Mouse (Mus musculus) limb, embryonic 14.5 days (tissue): ENCODE results near the gene Rptor. TPM values are rescaled to one million over a fixed set of nuclear protein-coding genes. Genes with fewer than 3 reads are reported as not detected.

Experiments
- ATAC-seq: fragments of 200-750 bp; cut with Nextera tagmentation; 2 replicates; pipeline ENCODE4 v1.8.0; 2017; ENCODE audit warnings: low read depth, moderate number of reproducible peaks, moderate TSS enrichment; ENCODE audit not compliant: low FRiP score
- DNase-seq: peaks from one replicate; pipeline ENCODE4 v3.0.0-alpha.2; 2015; ENCODE audit warnings: low spot score
- H3K27ac ChIP-seq: fragments of 300-500 bp; sonication (generic); replicated peaks from 2 replicates; pipeline ENCODE4 v1.5.1; 2014; ENCODE audit warnings: low read depth, mild to moderate bottlenecking, low read length, moderate library complexity, mixed read lengths
- H3K27me3 ChIP-seq: fragments of 300-500 bp; sonication (generic); 2 replicates; pipeline ENCODE4 v1.6.1; 2014; ENCODE audit warnings: low read length, mixed read lengths; ENCODE audit not compliant: control insufficient read depth, insufficient read depth
- H3K36me3 ChIP-seq: fragments of 300-500 bp; sonication (generic); 2 replicates; pipeline ENCODE4 v1.6.1; 2014; ENCODE audit warnings: mild to moderate bottlenecking, low read length, moderate library complexity, mixed read lengths; ENCODE audit not compliant: control insufficient read depth, insufficient read depth
- H3K4me1 ChIP-seq: fragments of 300-500 bp; sonication (generic); 2 replicates; pipeline ENCODE4 v1.6.1; 2014; ENCODE audit warnings: antibody characterized with exemption, low read length, mixed read lengths; ENCODE audit not compliant: control insufficient read depth, insufficient read depth
- H3K4me2 ChIP-seq: fragments of 300-500 bp; sonication (generic); replicated peaks from 2 replicates; pipeline ENCODE4 v1.6.1; 2014; ENCODE audit warnings: low read depth, mild to moderate bottlenecking, low read length, moderate library complexity; ENCODE audit not compliant: severe bottlenecking
- H3K4me3 ChIP-seq: fragments of 300-500 bp; sonication (generic); replicated peaks from 2 replicates; pipeline ENCODE4 v1.5.1; 2014; ENCODE audit warnings: low read length
- H3K9ac ChIP-seq: fragments of 300-500 bp; sonication (generic); 2 replicates; pipeline ENCODE4 v1.6.1; 2014; ENCODE audit warnings: mild to moderate bottlenecking, low read depth, low read length, moderate library complexity; ENCODE audit not compliant: severe bottlenecking
- H3K9me3 ChIP-seq: fragments of 300-500 bp; sonication (generic); 2 replicates; pipeline ENCODE4 v1.6.1; 2016; ENCODE audit warnings: low read length; ENCODE audit not compliant: control insufficient read depth
- POLR2A ChIP-seq: fragments of 200-500 bp; IDR thresholded peaks from 2 replicates; pipeline ENCODE4 v1.8.0; 2012; ENCODE audit warnings: inconsistent platforms, mild to moderate bottlenecking, moderate library complexity, borderline replicate concordance; ENCODE audit not compliant: insufficient read depth, insufficient read length; ENCODE audit errors: extremely low read depth
- WGBS: fragments of 180-500 bp; shearing (Covaris S2); extraction: QIAGEN DNeasy Blood & Tissue Kit; methylation state at CpG from one replicate; pipeline ENCODE4 v1.1.7; 2014; 5-methylcytosine and 5-hydroxymethylcytosine counted together
- polyA plus RNA-seq, 2 experiments: library from polyadenylated mRNA; depleted of rRNA in 1 of 2; stranded (reverse) in 1 of 2; unstranded in 1 of 2; fragments of >200 nt; fragmentation: Nextera tagmentation in 1 of 2; extraction: Ambion mirVana in 1 of 2; gene quantifications; 2 replicates each; pipeline versions ENCODE4 v1.2.1 to v1.2.3; 2012 to 2014

The Rptor gene
- polyA plus RNA-seq, 2 experiments: 13.7 to 24.3 TPM

DNA sequence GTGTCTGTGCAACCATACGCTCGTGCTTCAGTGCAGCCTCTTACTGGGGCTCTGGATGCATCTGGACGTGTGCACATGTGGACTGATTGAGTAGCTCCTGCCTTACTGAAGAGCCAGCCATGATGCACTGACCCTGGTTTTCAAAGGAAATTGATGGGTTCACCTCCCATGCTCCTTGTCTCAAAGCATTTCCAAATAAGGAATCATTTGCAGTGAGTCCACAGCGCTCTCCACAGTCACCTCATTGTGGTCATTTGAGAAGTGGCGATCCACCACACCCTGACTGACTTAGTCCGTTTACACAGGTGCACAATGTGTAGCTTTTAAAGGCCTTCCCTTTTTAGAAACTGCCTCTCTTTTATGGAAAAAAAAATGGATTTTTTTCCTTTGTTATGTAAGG, 190.7 kb downstream of the Rptor start:
- no peak overlapping the region for H3K9ac ChIP-seq
- DNase-seq: no peak
- 42% methylated on average over 6 of the region's 6 CpGs for WGBS

GRCm38 (mm10) chr11:119794020-119794419, 191.3 kb downstream of the Rptor start:
- Histone ChIP-seq H3K4me3 (no peak overlapping the region), H3K27ac (no peak overlapping the region), H3K9ac (no peak overlapping the region), H3K4me1 (peaks cover 15% of the 10 kb centered on the region), H3K9me3 (no peaks in the 10 kb centered on the region), H3K4me2 (no peak overlapping the region), H3K36me3 (peaks cover 6% of the 10 kb centered on the region; the same call in 1 of the 2 replicates), H3K27me3 (no peaks in the 10 kb centered on the region)
- DNase-seq (no peak), ATAC-seq (no peak)
- no peak for TF ChIP-seq POLR2A
- 100% methylated on average over 1 of the region's 1 CpGs for WGBS

More for the DNA sequence above, 190.7 kb downstream of the Rptor start:
- ATAC-seq: no peak
- Histone ChIP-seq H3K4me3 (no peak overlapping the region), H3K9me3 (no peaks in the 10 kb centered on the region), H3K4me2 (no peak overlapping the region), H3K36me3 (peaks cover 4% of the 10 kb centered on the region; the same call in 1 of the 2 replicates), H3K27ac (no peak overlapping the region), H3K27me3 (no peaks in the 10 kb centered on the region), H3K4me1 (peaks cover 9% of the 10 kb centered on the region)
- no peak for TF ChIP-seq POLR2A

DNA sequence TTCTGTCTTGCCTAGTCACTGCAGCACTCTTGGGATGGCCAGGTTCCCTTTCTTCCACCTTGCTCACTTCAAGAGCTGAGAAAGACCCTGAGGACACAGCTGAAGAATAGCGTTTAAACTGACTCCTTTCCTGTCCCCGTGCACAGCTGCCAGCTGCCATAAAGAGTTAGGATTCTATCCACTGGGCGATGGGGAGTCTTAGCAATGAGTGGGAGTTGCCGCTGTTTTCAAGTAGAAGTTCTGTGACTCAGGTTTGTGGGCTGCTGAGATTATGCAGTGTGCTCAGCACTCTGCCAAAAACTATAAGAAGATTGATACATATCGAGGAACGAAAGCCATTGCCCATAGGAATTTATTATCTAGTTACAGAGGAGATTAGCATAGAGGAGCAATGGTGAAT, 192.0 kb downstream of the Rptor start:
- H3K9me3 ChIP-seq: no peaks in the 10 kb centered on the region
- peaks cover 21% of the 10 kb centered on the region for H3K4me1 ChIP-seq
- no peak overlapping the region for H3K27ac ChIP-seq
- 60% methylated on average over 6 of the region's 6 CpGs for WGBS
- no peaks in the 10 kb centered on the region for H3K27me3 ChIP-seq
- no peak overlapping the region for H3K9ac ChIP-seq
- no peak for TF ChIP-seq POLR2A
- H3K4me3 ChIP-seq: no peak overlapping the region
- no peak for ATAC-seq
- no peak for DNase-seq
- peaks cover 6% of the 10 kb centered on the region; the same call in 1 of the 2 replicates for H3K36me3 ChIP-seq
- no peak overlapping the region for H3K4me2 ChIP-seq

DNA sequence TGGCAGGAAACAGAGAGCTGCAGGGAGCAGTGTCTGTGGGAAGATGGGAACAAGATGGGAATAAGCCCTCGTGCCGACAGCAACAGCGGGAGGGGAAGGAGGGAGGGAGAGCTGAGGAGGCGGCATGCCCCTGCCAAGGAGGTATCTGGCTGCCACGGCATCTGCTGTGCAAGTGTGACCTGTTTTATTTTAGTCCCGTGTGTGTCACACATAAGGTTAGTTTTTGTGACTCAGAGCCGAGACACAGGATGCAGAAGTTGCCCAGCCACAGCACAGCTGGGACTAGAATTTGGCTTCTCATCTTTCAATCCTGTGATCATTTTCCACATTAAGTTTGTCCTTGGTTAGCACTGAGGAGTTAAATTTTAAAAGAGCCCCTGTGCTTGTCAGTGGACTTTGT, 193.7 kb downstream of the Rptor start:
- DNase-seq: no peak
- no peak for TF ChIP-seq POLR2A
- ATAC-seq: no peak; the same call in 1 of the 2 replicates

GRCm38 (mm10) chr11:119796846-119797245, 194.1 kb downstream of the Rptor start:
- no peak overlapping the region for H3K4me3 ChIP-seq
- TF ChIP-seq POLR2A: no peak
- DNase-seq (no peak), ATAC-seq (no peak)
- H3K36me3 ChIP-seq: peaks cover 6% of the 10 kb centered on the region
- WGBS: 80% methylated on average over 7 of the region's 7 CpGs
- H3K4me1 ChIP-seq: peaks cover 25% of the 10 kb centered on the region
- no peak overlapping the region for H3K27ac ChIP-seq
- no peak overlapping the region for H3K4me2 ChIP-seq
- H3K27me3 ChIP-seq: no peaks in the 10 kb centered on the region
- no peak overlapping the region for H3K9ac ChIP-seq
- H3K9me3 ChIP-seq: no peaks in the 10 kb centered on the region

More for the DNA sequence above, 193.7 kb downstream of the Rptor start:
- no peak overlapping the region for H3K9ac ChIP-seq
- no peaks in the 10 kb centered on the region for H3K9me3 ChIP-seq
- no peak overlapping the region for H3K4me2 ChIP-seq
- H3K36me3 ChIP-seq: peaks cover 6% of the 10 kb centered on the region
- H3K27me3 ChIP-seq: no peaks in the 10 kb centered on the region
- H3K4me1 ChIP-seq: peaks cover 25% of the 10 kb centered on the region
- H3K4me3 ChIP-seq: no peak overlapping the region
- WGBS: 24% methylated on average over 7 of the region's 7 CpGs
- H3K27ac ChIP-seq: no peak overlapping the region

- Histone ChIP-seq H3K27ac (no peak overlapping the region; the same call in 1 of the 2 replicates), H3K4me3 (no peak overlapping the region), H3K9me3 (no peaks in the 10 kb centered on the region), H3K4me1 (peaks cover 22% of the 10 kb centered on the region), H3K36me3 (peaks cover 13% of the 10 kb centered on the region), H3K9ac (no peak overlapping the region), H3K4me2 (no peak overlapping the region), H3K27me3 (no peaks in the 10 kb centered on the region)
- no peak for DNase-seq
- WGBS: 12% methylated on average over 2 of the region's 2 CpGs
- no peak for TF ChIP-seq POLR2A
- ATAC-seq: no peak; the same call in 1 of the 2 replicates
These were observed 196.8 kb downstream of the Rptor start for GRCm38 (mm10) chr11:119799536-119799935.
